In the genomic region with DNA sequence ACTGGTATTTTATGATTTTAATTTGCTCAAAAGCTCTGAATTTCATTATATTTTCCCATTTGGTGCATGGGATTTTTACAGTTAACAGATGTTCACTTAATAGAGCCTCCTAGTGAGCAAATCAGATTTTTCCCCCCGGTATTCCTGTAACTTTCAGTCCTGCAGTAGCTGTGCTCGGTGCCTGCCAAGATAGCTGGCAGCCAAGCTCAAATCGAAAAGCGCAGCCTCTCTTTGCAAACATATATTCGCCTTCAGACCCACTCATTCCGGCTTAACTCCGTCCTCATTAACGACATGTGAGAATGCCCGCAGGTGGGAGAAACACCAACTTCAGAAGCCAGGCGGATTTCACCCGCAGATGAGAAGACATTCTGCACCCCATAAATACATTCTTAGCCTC, we compare ENCODE assay signal across 14 mouse cellular contexts.
DNase-seq lines count a peak whose midpoint lies in the region; ATAC-seq and TF ChIP-seq lines count a peak whose summit lies in the region.
"Had no signal": no experiment of that assay in that cellular context is flagged by ENCODE, and none has a peak within 500 bp of the region (broad histone marks: within the 10 kb centered on the region; RNA-seq: fewer than 3 reads in every experiment).

No protein-coding gene starts in this region.

- H3K4me3 ChIP-seq in hindbrain, embryonic 13.5 days: no peak overlapping the region
- H3K4me3 ChIP-seq in hindbrain, embryonic 10.5 days: no peak overlapping the region
- no peak overlapping the region for H3K4me3 ChIP-seq in embryonic fibroblast, embryonic 13.5 days (ENCODE audit: insufficient read depth, low read length)
- no peak overlapping the region for H3K4me3 ChIP-seq in midbrain, embryonic 14.5 days (replicated peaks; ENCODE audit: low read depth, low read length)
- H3K4me3 ChIP-seq: erythroblast, embryonic 14.5 days had no signal

- H3K9me3 ChIP-seq in hindbrain, embryonic 13.5 days: no peaks in the 10 kb centered on the region
- 0 out of 2 replicates have a peak, but pooled peaks cover 2% of the 10 kb centered on the region for H3K9me3 ChIP-seq in hindbrain, embryonic 10.5 days
- no peaks in the 10 kb centered on the region for H3K9me3 ChIP-seq in midbrain, embryonic 14.5 days (ENCODE audit: control insufficient read depth, low read length)

- TF ChIP-seq CTCF in embryonic fibroblast, embryonic 13.5 days (IDR thresholded peaks at IDR 0.05; ENCODE audit: borderline replicate concordance, insufficient read depth, low read length): no peak

- H3K27me3 ChIP-seq in hindbrain, embryonic 13.5 days: no peaks in the 10 kb centered on the region
- no peaks in the 10 kb centered on the region for H3K27me3 ChIP-seq in hindbrain, embryonic 10.5 days (ENCODE audit: insufficient read depth, poor library complexity, severe bottlenecking)
- no peaks in the 10 kb centered on the region for H3K27me3 ChIP-seq in midbrain, embryonic 14.5 days (ENCODE audit: control insufficient read depth, insufficient read depth, low read length)

- peaks cover 27% of the 10 kb centered on the region for H3K4me1 ChIP-seq in hindbrain, embryonic 13.5 days (replicated peaks)
- peaks cover 13% of the 10 kb centered on the region for H3K4me1 ChIP-seq in hindbrain, embryonic 10.5 days (replicated peaks)
- peaks cover 2% of the 10 kb centered on the region; the same call in 1 of the 2 replicates for H3K4me1 ChIP-seq in embryonic fibroblast, embryonic 13.5 days (ENCODE audit: control insufficient read depth, insufficient read depth, low read length)
- peaks cover 4% of the 10 kb centered on the region; the same call in 1 of the 2 replicates for H3K4me1 ChIP-seq in midbrain, embryonic 14.5 days (ENCODE audit: control insufficient read depth, insufficient read depth, low read length)

- H3K27ac ChIP-seq in hindbrain, embryonic 13.5 days: peak overlapping the region; percentile 80
- no peak overlapping the region for H3K27ac ChIP-seq in hindbrain, embryonic 10.5 days
- H3K27ac ChIP-seq in embryonic fibroblast, embryonic 13.5 days (ENCODE audit: insufficient read depth, low read length): peak overlapping the region; percentile 47; the same call in 1 of the 2 replicates
- peak overlapping the region; percentile 66; the same call in 1 of the 2 replicates for H3K27ac ChIP-seq in midbrain, embryonic 14.5 days (replicated peaks; ENCODE audit: low read depth, low read length)

- DNase-seq in hindbrain, embryonic 10.5 days (ENCODE audit: low spot score): no peak
- DNase-seq in layer of hippocampus, adult 8-10 months (ENCODE audit: low spot score in 2 of 2): peak; percentile 13 to 42
- peak; percentile 60 for DNase-seq in midbrain, embryonic 14.5 days
- no peak for DNase-seq in adrenal gland, postnatal 10 days
- no peak for DNase-seq in ovary, adult 18-20 months (ENCODE audit: low spot score)
- DNase-seq: cerebellum, adult 11 months; heart, adult 18-20 months; kidney, postnatal 4 days; lung, adult 18-20 months; thymus, postnatal 25 days had no signal

- H3K9ac ChIP-seq in hindbrain, embryonic 13.5 days: peak overlapping the region; percentile 55; the same call in 1 of the 2 replicates
- no peak overlapping the region for H3K9ac ChIP-seq in midbrain, embryonic 14.5 days (replicated peaks; ENCODE audit: low read length)

- 0 out of 2 replicates have a peak, but pooled peaks have one; percentile 11 for ATAC-seq in hindbrain, embryonic 13.5 days (ENCODE audit: low FRiP score)
- ATAC-seq in midbrain, embryonic 14.5 days (ENCODE audit: low FRiP score, low TSS enrichment): no peak
- no peak for ATAC-seq in activated CD4-positive, CD25-positive, alpha-beta regulatory T cell, adult 4 months

- 59% methylated on average over 11 of the region's 11 CpGs for WGBS in hindbrain, embryonic 13.5 days
- 80% methylated on average over 11 of the region's 11 CpGs for WGBS in hindbrain, embryonic 10.5 days
- WGBS in midbrain, embryonic 14.5 days: 64% methylated on average over 11 of the region's 11 CpGs

- H3K36me3 ChIP-seq in hindbrain, embryonic 13.5 days: no peaks in the 10 kb centered on the region
- no peaks in the 10 kb centered on the region for H3K36me3 ChIP-seq in hindbrain, embryonic 10.5 days
- H3K36me3 ChIP-seq in midbrain, embryonic 14.5 days (ENCODE audit: control insufficient read depth, insufficient read depth, low read length): no peaks in the 10 kb centered on the region

- peak overlapping the region; percentile 32 for H3K4me2 ChIP-seq in hindbrain, embryonic 13.5 days
- peak overlapping the region; percentile 17 for H3K4me2 ChIP-seq in midbrain, embryonic 14.5 days (ENCODE audit: low read length)

- no peak for TF ChIP-seq POLR2A in embryonic fibroblast, embryonic 13.5 days (IDR thresholded peaks at IDR 0.05; ENCODE audit: low read depth, low read length)

Comparison
In these comparisons a context has a peak if more than half of its experiments do, and no peak if none do; other contexts are left out.
1. DNase-seq: peak in layer of hippocampus, adult 8-10 months (2 of 2) and midbrain, embryonic 14.5 days (single experiment); none in hindbrain, embryonic 10.5 days (single experiment), adrenal gland, postnatal 10 days (single experiment) and ovary, adult 18-20 months (single experiment).